Mouse (Mus musculus) limb, embryonic 10.5 days (tissue): Measurements from ENCODE around the gene Hist1h2bg. TPM values are rescaled to one million over a fixed set of nuclear protein-coding genes. Genes with fewer than 3 reads are reported as not detected.
A peak's percentile ranks its signal among the peaks of the same experiment; 100 is the strongest.

Experiments used
- DNase-seq: peaks from one replicate; pipeline ENCODE4 v3.0.0-alpha.2; 2017; ENCODE audit warnings: low spot score
- H3K27ac ChIP-seq: fragments of 300-500 bp; sonication (generic); 2 replicates; pipeline ENCODE4 v1.5.1; 2016; ENCODE audit warnings: mild to moderate bottlenecking
- H3K27me3 ChIP-seq: fragments of 300-500 bp; sonication (generic); 2 replicates; pipeline ENCODE4 v1.6.1; 2016; ENCODE audit warnings: low read depth, mild to moderate bottlenecking; ENCODE audit not compliant: poor library complexity, severe bottlenecking
- H3K36me3 ChIP-seq: fragments of 300-500 bp; sonication (generic); 2 replicates; pipeline ENCODE4 v1.6.1; 2016; ENCODE audit warnings: mild to moderate bottlenecking, moderate library complexity
- H3K4me1 ChIP-seq: fragments of 300-500 bp; sonication (generic); 2 replicates; pipeline ENCODE4 v1.6.1; 2016
- H3K4me3 ChIP-seq: fragments of 300-500 bp; sonication (generic); 2 replicates; pipeline ENCODE4 v1.5.1; 2016; ENCODE audit warnings: mild to moderate bottlenecking, moderate library complexity
- H3K9me3 ChIP-seq: fragments of 300-500 bp; sonication (generic); replicated peaks from 2 replicates; pipeline ENCODE4 v1.6.1; 2016; ENCODE audit warnings: mild to moderate bottlenecking
- WGBS: fragments of 180-500 bp; shearing (Covaris S2); methylation state at CpG from one replicate; pipeline ENCODE4 v1.1.7; 2016; 5-methylcytosine and 5-hydroxymethylcytosine counted together
- polyA plus RNA-seq: library from polyadenylated mRNA; unstranded; fragments of >200 nt; fragmentation: Nextera tagmentation; extraction: Ambion mirVana; gene quantifications from 2 replicates; pipeline ENCODE4 v1.2.1, GENCODE M21; 2016

Gene Hist1h2bg
- 7.3 and 8.1 TPM in 2 replicates for polyA plus RNA-seq

GRCm38 (mm10) chr13:23571022-23571503, at the start of gene Hist1h2bg, which contains the start of gene Hist1h2ae:
TSS of gene Hist1h2bg (plus strand) at chr13:23571396.
TSS of gene Hist1h2ae (minus strand) at chr13:23571220.
- Histone ChIP-seq H3K4me1 (peaks cover 14% of the 10 kb centered on the region), H3K9me3 (no peaks in the 10 kb centered on the region), H3K4me3 (peak within 1 kb of the TSS; percentile 54), H3K27ac (peak within 1 kb of the TSS; percentile 90), H3K27me3 (no peaks in the 10 kb centered on the region), H3K36me3 (no peaks in the 10 kb centered on the region)
- WGBS = 0% methylated on average over 18 of the region's 18 CpGs
- DNase-seq = peak; percentile 75

- H3K27me3 ChIP-seq = no peaks in the 10 kb centered on the region
- H3K9me3 ChIP-seq = no peaks in the 10 kb centered on the region
- under 1% methylated on average over 14 of the region's 14 CpGs for WGBS
- H3K4me3 ChIP-seq = peak overlapping the region; percentile 27
- H3K27ac ChIP-seq = no peak overlapping the region
- peaks cover 7% of the 10 kb centered on the region for H3K4me1 ChIP-seq
- peak; percentile 79 for DNase-seq
- no peaks in the 10 kb centered on the region for H3K36me3 ChIP-seq
These were observed 49.5 kb upstream of the Hist1h2bg start for GRCm38 (mm10) chr13:23521703-23522102.

- no peaks in the 10 kb centered on the region for H3K9me3 ChIP-seq
- no peaks in the 10 kb centered on the region for H3K27me3 ChIP-seq
- no peaks in the 10 kb centered on the region for H3K36me3 ChIP-seq
- H3K27ac ChIP-seq = no peak overlapping the region
- 63% methylated on average over 5 of the region's 5 CpGs for WGBS
- H3K4me1 ChIP-seq = peaks cover 13% of the 10 kb centered on the region
- no peak overlapping the region for H3K4me3 ChIP-seq
- DNase-seq = no peak
These were observed 47.2 kb upstream of the Hist1h2bg start for GRCm38 (mm10) chr13:23523976-23524375.

DNA sequence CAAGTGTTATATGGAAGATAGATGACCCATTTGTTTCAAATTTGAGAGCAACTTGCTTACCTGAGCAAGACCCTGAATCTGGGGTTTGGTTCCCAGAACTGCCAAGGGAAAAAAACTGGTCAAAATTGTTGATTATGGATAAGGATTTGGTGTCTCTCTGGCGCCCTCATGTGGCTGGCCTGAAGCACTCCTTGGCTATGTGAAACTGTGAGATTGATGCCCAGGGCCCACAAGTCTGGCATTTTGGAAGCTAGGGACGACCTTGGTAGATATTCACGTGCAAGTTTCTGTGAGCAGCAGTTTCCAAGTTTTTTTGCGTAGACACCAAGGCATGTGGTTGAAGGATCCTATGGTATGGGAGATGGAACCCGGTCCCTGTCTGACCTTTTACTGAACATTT, 46.5 kb upstream of the Hist1h2bg start:
- Histone ChIP-seq H3K4me3 (peak overlapping the region; percentile 19), H3K36me3 (no peaks in the 10 kb centered on the region), H3K27ac (no peak overlapping the region), H3K27me3 (no peaks in the 10 kb centered on the region), H3K9me3 (no peaks in the 10 kb centered on the region), H3K4me1 (peaks cover 19% of the 10 kb centered on the region)
- WGBS = 10% methylated on average over 5 of the region's 5 CpGs
- peak; percentile 93 for DNase-seq

GRCm38 (mm10) chr13:23525901-23526300, 45.3 kb upstream of the Hist1h2bg start:
- Histone ChIP-seq H3K27ac (no peak overlapping the region), H3K36me3 (no peaks in the 10 kb centered on the region), H3K4me1 (peaks cover 19% of the 10 kb centered on the region), H3K27me3 (no peaks in the 10 kb centered on the region), H3K4me3 (peak overlapping the region; percentile 53), H3K9me3 (no peaks in the 10 kb centered on the region)
- DNase-seq = peak; percentile 67
- 1% methylated on average over 10 of the region's 10 CpGs for WGBS

DNA sequence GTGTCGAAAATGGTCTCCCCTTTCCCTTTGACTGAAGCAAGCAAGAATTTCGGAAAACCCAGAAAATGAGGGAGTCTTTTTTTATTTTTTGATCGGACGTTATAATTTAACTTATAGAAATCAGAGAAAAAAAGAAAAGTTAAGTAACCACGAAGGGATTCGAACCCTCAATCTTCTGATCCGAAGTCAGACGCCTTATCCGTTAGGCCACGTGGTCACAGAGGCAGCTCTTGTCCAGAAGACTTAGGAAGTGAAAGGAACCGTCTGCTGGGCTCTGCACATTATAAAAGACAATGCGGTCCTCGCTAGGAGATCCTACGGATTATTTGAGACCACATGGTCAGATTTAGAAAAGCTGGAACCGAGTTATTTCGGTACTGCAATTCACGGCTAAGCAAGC, 44.9 kb upstream of the Hist1h2bg start:
- H3K27ac ChIP-seq = peak overlapping the region; percentile 79
- H3K27me3 ChIP-seq = no peaks in the 10 kb centered on the region
- peaks cover 19% of the 10 kb centered on the region for H3K4me1 ChIP-seq
- H3K36me3 ChIP-seq = no peaks in the 10 kb centered on the region
- peak; percentile 93 for DNase-seq
- no peaks in the 10 kb centered on the region for H3K9me3 ChIP-seq
- H3K4me3 ChIP-seq = peak overlapping the region; percentile 53
- under 1% methylated on average over 17 of the region's 17 CpGs for WGBS

DNA sequence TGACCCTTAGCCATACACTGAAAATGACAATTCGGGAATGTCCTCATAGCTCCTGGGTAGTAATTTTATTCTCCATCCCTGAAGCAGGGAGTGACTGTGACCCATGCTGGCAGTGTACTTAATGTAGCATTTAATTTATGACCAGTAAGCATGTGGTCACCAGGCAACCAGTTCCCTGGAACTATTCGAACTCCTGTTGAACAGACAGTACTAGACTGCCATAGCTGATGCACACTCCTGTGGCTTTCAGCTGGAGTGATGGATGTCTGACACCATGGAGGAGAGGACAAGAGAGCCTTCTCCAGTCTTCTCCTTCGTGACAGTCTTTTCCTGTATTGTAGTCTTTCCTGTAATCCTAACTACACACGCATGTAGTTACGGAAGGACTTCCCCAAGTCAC, 42.2 kb upstream of the Hist1h2bg start:
- 76% methylated on average over 5 of the region's 5 CpGs for WGBS
- no peaks in the 10 kb centered on the region for H3K36me3 ChIP-seq
- peak overlapping the region; percentile 22; the same call in 1 of the 2 replicates for H3K27ac ChIP-seq
- no peaks in the 10 kb centered on the region for H3K27me3 ChIP-seq
- peak overlapping the region; percentile 27; the same call in 1 of the 2 replicates for H3K4me3 ChIP-seq
- H3K4me1 ChIP-seq = peaks cover 31% of the 10 kb centered on the region
- no peaks in the 10 kb centered on the region for H3K9me3 ChIP-seq
- peak; percentile 49 for DNase-seq

DNA sequence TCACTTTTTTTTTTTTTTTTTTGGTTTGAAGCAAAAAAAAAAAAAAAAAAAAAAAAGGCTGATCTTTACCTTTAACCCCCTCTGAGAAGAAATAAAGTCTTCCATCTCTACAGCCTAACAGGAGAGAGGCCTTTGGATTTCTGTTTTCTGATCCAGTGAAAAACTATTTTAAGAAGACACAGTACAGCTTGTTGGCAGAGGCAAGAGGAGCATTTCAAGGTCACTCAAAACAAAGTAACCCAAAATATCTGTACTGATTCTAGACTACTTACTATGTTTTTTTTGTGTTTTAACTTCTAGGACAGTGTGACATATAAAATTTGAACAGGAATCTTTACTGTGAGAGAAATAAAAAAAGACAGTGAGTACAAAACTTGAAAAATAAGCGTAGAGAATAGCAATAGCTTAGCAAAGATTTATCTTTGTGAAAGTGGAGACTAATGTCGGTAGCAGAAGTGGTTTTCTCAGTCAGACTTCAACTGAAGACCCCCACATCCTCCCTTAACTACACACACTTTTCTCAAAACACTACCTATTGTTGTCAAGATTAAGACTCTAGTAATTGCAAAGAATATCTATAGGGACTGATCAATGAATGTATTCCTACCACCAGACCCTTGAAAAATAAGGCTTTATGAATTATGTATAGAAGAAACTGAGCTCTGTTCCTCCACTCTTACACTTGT, 41.6 kb upstream of the Hist1h2bg start:
- H3K4me1 ChIP-seq = peaks cover 31% of the 10 kb centered on the region
- no peak for DNase-seq

DNA sequence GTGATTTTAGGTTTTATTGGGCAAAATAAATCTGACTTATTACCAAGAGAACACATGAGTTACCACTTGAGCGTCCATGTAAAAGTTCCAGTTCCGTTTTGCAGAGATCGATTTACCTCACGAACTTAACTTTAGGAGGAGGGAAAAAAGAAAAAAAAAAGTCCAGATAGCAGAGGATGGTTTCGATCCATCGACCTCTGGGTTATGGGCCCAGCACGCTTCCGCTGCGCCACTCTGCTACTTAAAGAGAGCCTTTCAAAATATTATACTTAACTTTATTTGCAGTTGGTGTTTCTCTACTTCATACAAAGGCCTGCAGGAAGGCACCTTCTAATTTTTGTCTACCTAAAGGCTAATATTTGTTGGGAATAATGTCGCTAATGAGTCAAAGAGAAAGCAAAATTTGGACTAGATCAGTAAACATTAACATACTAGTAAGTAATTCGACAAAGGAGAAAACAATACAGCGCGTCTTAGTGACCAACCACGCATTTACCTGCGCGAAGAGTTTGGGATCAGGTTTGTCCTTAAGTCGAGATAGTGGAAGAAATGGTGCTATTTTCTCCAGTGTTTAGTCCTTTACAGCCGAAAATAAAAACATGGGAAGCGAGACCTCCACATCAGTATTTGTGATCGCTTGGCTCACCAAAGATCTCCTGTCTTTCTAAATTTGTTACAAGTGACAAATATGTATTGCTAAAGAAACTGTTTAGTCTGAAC, 40.9 kb upstream of the Hist1h2bg start:
- H3K27me3 ChIP-seq = no peaks in the 10 kb centered on the region
- peak; percentile 56 for DNase-seq
- H3K36me3 ChIP-seq = no peaks in the 10 kb centered on the region
- peaks cover 30% of the 10 kb centered on the region for H3K4me1 ChIP-seq
- under 1% methylated on average over 20 of the region's 20 CpGs for WGBS
- H3K27ac ChIP-seq = peak overlapping the region; percentile 97
- H3K4me3 ChIP-seq = peak overlapping the region; percentile 63
- H3K9me3 ChIP-seq = no peaks in the 10 kb centered on the region

More for the DNA sequence above, 41.6 kb upstream of the Hist1h2bg start:
- Histone ChIP-seq H3K9me3 (no peaks in the 10 kb centered on the region), H3K27ac (peak overlapping the region; percentile 97), H3K36me3 (no peaks in the 10 kb centered on the region), H3K4me3 (peak overlapping the region; percentile 63), H3K27me3 (no peaks in the 10 kb centered on the region)
- WGBS = 40% methylated on average over 2 of the region's 2 CpGs

DNA sequence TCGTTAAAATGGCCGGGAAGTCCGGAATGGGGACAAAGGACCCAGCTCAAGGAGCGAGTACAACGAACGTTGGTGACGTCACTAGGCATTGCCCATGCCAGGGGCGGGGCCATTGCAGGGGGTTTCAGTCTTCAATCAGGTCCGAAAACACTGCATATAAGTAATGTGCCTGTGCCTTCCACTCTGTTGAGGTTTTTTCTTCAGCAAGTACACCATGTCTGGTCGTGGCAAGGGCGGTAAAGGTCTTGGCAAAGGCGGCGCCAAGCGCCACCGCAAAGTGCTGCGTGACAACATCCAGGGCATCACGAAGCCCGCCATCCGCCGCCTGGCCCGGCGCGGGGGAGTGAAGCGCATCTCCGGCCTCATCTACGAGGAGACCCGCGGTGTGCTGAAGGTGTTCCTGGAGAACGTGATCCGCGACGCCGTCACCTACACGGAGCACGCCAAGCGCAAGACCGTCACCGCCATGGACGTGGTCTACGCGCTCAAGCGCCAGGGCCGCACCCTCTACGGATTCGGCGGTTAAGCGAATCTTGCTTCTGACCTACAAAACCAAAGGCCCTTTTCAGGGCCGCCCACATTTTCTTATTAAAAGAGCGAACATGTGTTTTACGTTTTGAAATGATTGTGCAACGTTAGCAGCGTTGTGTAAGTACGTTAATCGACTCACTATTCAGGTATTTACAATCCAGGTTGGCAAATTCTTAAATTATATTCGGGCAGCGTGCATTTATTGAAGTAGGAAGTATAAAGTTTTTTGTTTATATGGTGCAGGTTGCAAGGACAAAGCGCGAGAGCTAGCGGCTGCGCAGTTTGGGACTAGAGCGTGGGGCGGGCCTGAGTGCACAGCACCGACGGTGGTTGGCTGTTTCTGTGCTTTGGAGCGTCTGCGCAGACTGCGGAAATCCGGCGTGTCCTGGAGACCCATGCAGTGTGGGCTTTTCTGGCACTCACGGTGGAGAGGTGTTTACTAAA, 40.0 kb upstream of the Hist1h2bg start, which contains the start of gene Hist1h4h:
Gene Hist1h4h (plus strand): TSS at position 150 of the 975 bp plus-strand sequence.
- peaks cover 27% of the 10 kb centered on the region for H3K4me1 ChIP-seq
- peak; percentile 97 for DNase-seq
- H3K9me3 ChIP-seq = no peaks in the 10 kb centered on the region
- peak within 1 kb of the TSS; percentile 97 for H3K27ac ChIP-seq
- peak within 1 kb of the TSS; percentile 63 for H3K4me3 ChIP-seq
- no peaks in the 10 kb centered on the region for H3K36me3 ChIP-seq
- under 1% methylated on average over 66 of the region's 70 CpGs for WGBS
- H3K27me3 ChIP-seq = no peaks in the 10 kb centered on the region

- Histone ChIP-seq H3K27ac (peak overlapping the region; percentile 97), H3K27me3 (no peaks in the 10 kb centered on the region), H3K4me1 (peaks cover 34% of the 10 kb centered on the region)
These were observed 38.7 kb upstream of the Hist1h2bg start for GRCm38 (mm10) chr13:23532262-23533075.

More at GRCm38 (mm10) chr13:23532262-23533075, 38.7 kb upstream of the Hist1h2bg start:
- no peaks in the 10 kb centered on the region for H3K36me3 ChIP-seq
- peak overlapping the region; percentile 63 for H3K4me3 ChIP-seq
- whole genome bisulfite sequencing = 27% methylated on average over 9 of the region's 9 CpGs
- peak; percentile 41 for DNase-seq
- H3K9me3 ChIP-seq = no peaks in the 10 kb centered on the region
